Mouse (Mus musculus): ENCODE results near the gene Gpr83.

- no peak for TF ChIP-seq POLR2A (IDR thresholded peaks at IDR 0.05; ENCODE audit: low read depth, low read length)
- no peak for TF ChIP-seq CTCF (IDR thresholded peaks at IDR 0.05; ENCODE audit: extremely low read depth, insufficient read length, insufficient replicate concordance, low read depth, low read length)
Measured at GRCm38 (mm10) chr9:14887787-14888382, 27.9 kb downstream of the Gpr83 start.

All from small intestine, adult 2 months (tissue).